Mouse (Mus musculus): ENCODE data around the gene Dnph1. TPM values are rescaled to one million over a fixed set of nuclear protein-coding genes. Genes with fewer than 3 reads are reported as not detected.

Dnph1 gene
- polyA plus RNA-seq (2015; fragmentation: Nextera tagmentation; extraction: Ambion mirVana): 9.2 and 12.5 TPM in 2 replicates

GRCm38 (mm10) chr17:46496623-46497434, at the start of gene Dnph1:
Dnph1 (plus strand) TSS chr17:46496711.

DNA sequence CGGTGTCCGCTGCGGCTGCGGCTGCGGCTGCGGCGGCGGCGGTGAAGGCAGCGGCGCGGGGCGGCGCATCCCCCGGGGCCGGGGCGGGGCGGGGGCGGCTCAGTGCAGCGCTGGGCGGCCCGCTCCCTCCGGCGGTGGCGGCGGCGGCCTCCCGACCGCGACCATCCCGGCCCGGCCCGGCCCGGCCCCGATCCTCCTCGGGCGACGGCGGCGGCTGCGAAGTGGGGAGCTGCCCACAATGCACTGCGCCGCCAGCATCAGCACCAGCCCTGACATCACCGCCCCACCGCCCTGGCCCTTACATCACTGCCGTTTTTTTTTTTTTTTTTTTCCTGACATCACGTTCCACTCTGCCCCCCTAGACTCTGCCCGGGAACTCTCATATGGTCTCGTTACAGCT, 9.1 kb upstream of the Dnph1 start, which contains the start of gene Ttbk1:
TSS of gene Ttbk1 (minus strand) at position 245 of the 400 bp plus-strand sequence.

DNA sequence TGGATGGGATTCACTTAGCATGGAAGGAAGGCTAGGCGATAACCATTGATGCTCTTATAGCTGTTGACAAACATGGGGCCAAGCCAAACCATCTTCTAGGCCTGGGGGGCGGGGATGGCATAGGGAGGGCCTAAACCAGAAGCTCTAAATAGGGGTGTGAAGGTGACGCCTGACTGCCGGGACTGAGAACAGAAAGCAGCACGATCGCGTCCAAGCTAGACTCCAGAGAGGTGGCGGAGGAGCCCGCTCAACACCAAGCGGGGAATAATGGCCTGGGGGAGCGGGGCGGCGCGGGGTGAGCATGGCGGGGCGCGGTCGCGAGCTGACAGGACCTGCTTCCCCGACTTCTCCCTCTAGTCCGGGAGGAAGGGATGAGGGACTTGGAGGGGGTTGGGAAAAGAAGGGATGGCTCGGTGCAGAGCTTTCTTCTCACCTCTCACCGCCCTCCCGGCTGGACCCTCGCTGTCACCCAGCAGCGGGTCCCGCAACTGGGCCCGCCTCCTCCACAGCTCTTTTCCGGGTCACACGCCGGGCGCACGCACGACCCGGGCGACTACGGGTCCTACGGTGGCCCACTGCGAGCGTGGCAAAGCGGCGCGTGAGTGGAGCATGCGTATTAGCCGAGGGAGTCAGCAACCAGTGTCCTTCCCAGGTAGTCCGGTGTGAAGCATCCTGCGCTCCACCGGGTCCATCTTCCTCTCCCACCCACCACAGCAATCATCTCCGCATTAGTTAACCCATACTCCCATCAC, 49.5 kb downstream of the Dnph1 start, which contains the start of gene Cul9:
TSS of gene Cul9 (minus strand) at position 576 of the 752 bp plus-strand sequence.

Other genes starting within 250 kb of the Dnph1 start
- 79.4 and 112 TPM in 2 replicates for gene Polr1c, start 248.7 kb upstream of the Dnph1 start, polyA plus RNA-seq (2015; fragmentation: Nextera tagmentation; extraction: Ambion mirVana)
- gene Yipf3, start 248.6 kb upstream of the Dnph1 start, polyA plus RNA-seq (2015; fragmentation: Nextera tagmentation; extraction: Ambion mirVana): 94.3 and 154 TPM in 2 replicates
- gene Lrrc73, start 243.2 kb upstream of the Dnph1 start, polyA plus RNA-seq (2015; fragmentation: Nextera tagmentation; extraction: Ambion mirVana): 2.7 TPM in 2 replicates
- gene Tjap1, start 213.7 kb upstream of the Dnph1 start, polyA plus RNA-seq (2015; fragmentation: Nextera tagmentation; extraction: Ambion mirVana): 18.1 and 25.6 TPM in 2 replicates
- gene Dlk2, start 199.3 kb upstream of the Dnph1 start, polyA plus RNA-seq (2015; fragmentation: Nextera tagmentation; extraction: Ambion mirVana): 0.22 and 0.87 TPM in 2 replicates
- gene Abcc10, start 168.4 kb upstream of the Dnph1 start, polyA plus RNA-seq (2015; fragmentation: Nextera tagmentation; extraction: Ambion mirVana): 3.3 and 4.3 TPM in 2 replicates
- gene Zfp318, start 113.0 kb upstream of the Dnph1 start, polyA plus RNA-seq (2015; fragmentation: Nextera tagmentation; extraction: Ambion mirVana): 5.7 and 6.8 TPM in 2 replicates
- gene Crip3, start 67.8 kb upstream of the Dnph1 start, polyA plus RNA-seq (2015; fragmentation: Nextera tagmentation; extraction: Ambion mirVana): 1.6 TPM in 2 replicates
- gene Slc22a7, start 58.3 kb upstream of the Dnph1 start, polyA plus RNA-seq (2015; fragmentation: Nextera tagmentation; extraction: Ambion mirVana): 0.22 TPM in 1 of 2 replicates, not detected in the other
- gene Ttbk1, start 9.0 kb upstream of the Dnph1 start, polyA plus RNA-seq (2015; fragmentation: Nextera tagmentation; extraction: Ambion mirVana): 0.52 and 1.7 TPM in 2 replicates
- 5.8 and 6.3 TPM in 2 replicates for gene Cul9, start 49.7 kb downstream of the Dnph1 start, polyA plus RNA-seq (2015; fragmentation: Nextera tagmentation; extraction: Ambion mirVana)
- gene Srf, start 59.5 kb downstream of the Dnph1 start, polyA plus RNA-seq (2015; fragmentation: Nextera tagmentation; extraction: Ambion mirVana): 2.0 and 4.1 TPM in 2 replicates
- 20.2 and 22.3 TPM in 2 replicates for gene Ptk7, start 132.8 kb downstream of the Dnph1 start, polyA plus RNA-seq (2015; fragmentation: Nextera tagmentation; extraction: Ambion mirVana)
- gene Klc4, start 149.3 kb downstream of the Dnph1 start, polyA plus RNA-seq (2015; fragmentation: Nextera tagmentation; extraction: Ambion mirVana): 21.7 and 29.3 TPM in 2 replicates
- gene Mrpl2, start 149.5 kb downstream of the Dnph1 start, polyA plus RNA-seq (2015; fragmentation: Nextera tagmentation; extraction: Ambion mirVana): 91.3 and 138 TPM in 2 replicates
- gene Cul7, start 153.6 kb downstream of the Dnph1 start, polyA plus RNA-seq (2015; fragmentation: Nextera tagmentation; extraction: Ambion mirVana): 22.6 and 24.3 TPM in 2 replicates
- 41.4 and 55.1 TPM in 2 replicates for gene Rrp36, start 177.6 kb downstream of the Dnph1 start, polyA plus RNA-seq (2015; fragmentation: Nextera tagmentation; extraction: Ambion mirVana)
- gene Mea1, start 182.1 kb downstream of the Dnph1 start, polyA plus RNA-seq (2015; fragmentation: Nextera tagmentation; extraction: Ambion mirVana): 148 and 198 TPM in 2 replicates
- 82.8 and 111 TPM in 2 replicates for gene Klhdc3, start 184.2 kb downstream of the Dnph1 start, polyA plus RNA-seq (2015; fragmentation: Nextera tagmentation; extraction: Ambion mirVana)
- gene Ppp2r5d, start 208.4 kb downstream of the Dnph1 start, polyA plus RNA-seq (2015; fragmentation: Nextera tagmentation; extraction: Ambion mirVana): 32.7 and 36.4 TPM in 2 replicates
- 21.2 and 30.3 TPM in 2 replicates for gene Pex6, start 214.8 kb downstream of the Dnph1 start, polyA plus RNA-seq (2015; fragmentation: Nextera tagmentation; extraction: Ambion mirVana)
- gene Gnmt, start 232.5 kb downstream of the Dnph1 start, polyA plus RNA-seq (2015; fragmentation: Nextera tagmentation; extraction: Ambion mirVana): 15.0 and 25.6 TPM in 2 replicates